Mouse (Mus musculus): Measurements from ENCODE around the gene Anapc11. TPM values are rescaled to one million over a fixed set of nuclear protein-coding genes. Genes with fewer than 3 reads are reported as not detected.

The Anapc11 gene
- total and polyA plus RNA-seq, 3 experiments: 57.0 to 145 (median 108) TPM

- Histone ChIP-seq H3K9me3 (replicated peaks; ENCODE audit: low read length) (no peaks in the 10 kb centered on the region), H3K27me3 (replicated peaks) (no peaks in the 10 kb centered on the region), H3K36me3 (replicated peaks in 1 of 2; ENCODE audit: control insufficient read depth in 1 of 2, insufficient read depth in 1 of 2, low read length in 1 of 2) (peaks cover 32 to 46% of the 10 kb centered on the region in 2 experiments), H3K4me1 (ENCODE audit: control insufficient read depth in 1 of 2, insufficient read depth in 2 of 2) (peaks cover 11 to 66% of the 10 kb centered on the region in 2 experiments), H3K4me2 (ENCODE audit: insufficient read depth, low read depth, poor library complexity, severe bottlenecking) (no peak overlapping the region), H3K4me3 (replicated peaks in 1 of 3; ENCODE audit: low read depth in 2 of 3, low read length in 2 of 3, poor library complexity in 1 of 3) (no peak overlapping the region), H3K27ac (ENCODE audit: insufficient read depth, low read depth) (peak overlapping the region; percentile 5; the same call in 1 of the 2 replicates), H3K79me2 (replicated peaks; ENCODE audit: control insufficient read depth, extremely low read depth, insufficient read depth, poor library complexity, severe bottlenecking) (peaks cover 32% of the 10 kb centered on the region), H3K9ac (ENCODE audit: insufficient read depth, low read depth) (no peak overlapping the region)
- in situ Hi-C loops (cut with MboI; ENCODE audit: low pct_ligation_motif_present, low pct_unique_long_range_greater_than_20kb, low sequenced_read_pairs) (no loop called here), dilution Hi-C loops (cut with MboI; ENCODE audit: extremely low pct_ligation_motif_present, extremely low pct_unique_long_range_greater_than_20kb, low sequenced_read_pairs) (no loop called here)
- TF ChIP-seq POLR2A (IDR thresholded peaks at IDR 0.05; ENCODE audit: low read depth, low read length): 0 out of 2 replicates have a peak, but pooled peaks have one; percentile 12
- no peak for TF ChIP-seq MEF2A (IDR thresholded peaks at IDR 0.05; ENCODE audit: borderline replicate concordance, low read depth, low read length)
- DNase-seq (ENCODE audit: extremely low read depth): no peak
These were observed 20.1 kb upstream of the Anapc11 start for GRCm38 (mm10) chr11:120578024-120578693.

GRCm38 (mm10) chr11:120578694-120579243 is 19.5 kb upstream of the Anapc11 start:
- Histone ChIP-seq H3K4me1 (ENCODE audit: control insufficient read depth in 1 of 2, insufficient read depth in 2 of 2) (peaks cover 11 to 66% of the 10 kb centered on the region in 2 experiments), H3K79me2 (replicated peaks; ENCODE audit: control insufficient read depth, extremely low read depth, insufficient read depth, poor library complexity, severe bottlenecking) (peaks cover 31% of the 10 kb centered on the region), H3K27ac (ENCODE audit: insufficient read depth, low read depth) (peak overlapping the region; percentile 5; the same call in 1 of the 2 replicates), H3K4me2 (ENCODE audit: insufficient read depth, low read depth, poor library complexity, severe bottlenecking) (no peak overlapping the region), H3K9me3 (replicated peaks; ENCODE audit: low read length) (peaks cover under 1% of the 10 kb centered on the region), H3K4me3 (replicated peaks in 1 of 3; ENCODE audit: low read depth in 2 of 3, low read length in 2 of 3, poor library complexity in 1 of 3) (no peak overlapping the region), H3K27me3 (replicated peaks) (no peaks in the 10 kb centered on the region), H3K36me3 (replicated peaks in 1 of 2; ENCODE audit: control insufficient read depth in 1 of 2, insufficient read depth in 1 of 2, low read length in 1 of 2) (peaks cover 33 to 49% of the 10 kb centered on the region in 2 experiments), H3K9ac (ENCODE audit: insufficient read depth, low read depth) (no peak overlapping the region)
- TF ChIP-seq ZMIZ1 (IDR thresholded peaks at IDR 0.05; ENCODE audit: low read depth, low read length) (no peak), USF2 (conservative IDR thresholded peaks at IDR 0.05; ENCODE audit: low read depth, low read length) (no peak), MEF2A (IDR thresholded peaks at IDR 0.05; ENCODE audit: borderline replicate concordance, low read depth, low read length) (no peak), RAD21 (IDR thresholded peaks at IDR 0.05; ENCODE audit: low read depth, low read length) (no peak), BHLHE40 (IDR thresholded peaks at IDR 0.05; ENCODE audit: low read depth, low read length) (no peak)
- dilution Hi-C loops (cut with MboI; ENCODE audit: extremely low pct_ligation_motif_present, extremely low pct_unique_long_range_greater_than_20kb, low sequenced_read_pairs): no loop called here
- in situ Hi-C loops (cut with MboI; ENCODE audit: low pct_ligation_motif_present, low pct_unique_long_range_greater_than_20kb, low sequenced_read_pairs): no loop called here
- DNase-seq (ENCODE audit: extremely low read depth): no peak

GRCm38 (mm10) chr11:120579316-120580107 is 18.7 kb upstream of the Anapc11 start:
- Histone ChIP-seq H3K9me3 (replicated peaks; ENCODE audit: low read length) (peaks cover 4% of the 10 kb centered on the region), H3K27ac (ENCODE audit: insufficient read depth, low read depth) (no peak overlapping the region), H3K4me2 (ENCODE audit: insufficient read depth, low read depth, poor library complexity, severe bottlenecking) (peak overlapping the region; percentile 95), H3K4me3 (replicated peaks in 1 of 3; ENCODE audit: low read depth in 2 of 3, low read length in 2 of 3, poor library complexity in 1 of 3) (peak overlapping the region; percentile 77 to 99 (median 85)), H3K9ac (ENCODE audit: insufficient read depth, low read depth) (peak overlapping the region; percentile 93; the same call in 1 of the 2 replicates), H3K36me3 (replicated peaks in 1 of 2; ENCODE audit: control insufficient read depth in 1 of 2, insufficient read depth in 1 of 2, low read length in 1 of 2) (peaks cover 36 to 54% of the 10 kb centered on the region in 2 experiments), H3K4me1 (ENCODE audit: control insufficient read depth in 1 of 2, insufficient read depth in 2 of 2) (peaks cover 11 to 63% of the 10 kb centered on the region in 2 experiments), H3K27me3 (replicated peaks) (no peaks in the 10 kb centered on the region), H3K79me2 (replicated peaks; ENCODE audit: control insufficient read depth, extremely low read depth, insufficient read depth, poor library complexity, severe bottlenecking) (peaks cover 27% of the 10 kb centered on the region)
- DNase-seq (ENCODE audit: extremely low read depth): peak; percentile 84
- in situ Hi-C loops (cut with MboI; ENCODE audit: low pct_ligation_motif_present, low pct_unique_long_range_greater_than_20kb, low sequenced_read_pairs): no loop called here
- dilution Hi-C loops (cut with MboI; ENCODE audit: extremely low pct_ligation_motif_present, extremely low pct_unique_long_range_greater_than_20kb, low sequenced_read_pairs): no loop called here
- TF ChIP-seq JUND (conservative IDR thresholded peaks at IDR 0.05; ENCODE audit: low read depth, low read length): no peak
- no peak for TF ChIP-seq RCOR1 (conservative IDR thresholded peaks at IDR 0.05; ENCODE audit: low read depth, low read length)
- TF ChIP-seq MEF2A (IDR thresholded peaks at IDR 0.05; ENCODE audit: borderline replicate concordance, low read depth, low read length): peak; percentile 85
- no peak for TF ChIP-seq NELFE (IDR thresholded peaks at IDR 0.05; ENCODE audit: low read depth, low read length)
- TF ChIP-seq MAFK (IDR thresholded peaks at IDR 0.05; ENCODE audit: insufficient replicate concordance, low read length): no peak
- TF ChIP-seq PAX5 (IDR thresholded peaks at IDR 0.05; ENCODE audit: low read length): no peak
- peak; percentile 61 for TF ChIP-seq SIN3A (IDR thresholded peaks at IDR 0.05; ENCODE audit: low read length)
- TF ChIP-seq MXI1 (IDR thresholded peaks at IDR 0.05; ENCODE audit: low read depth, low read length): no peak
- no peak for TF ChIP-seq USF1 (IDR thresholded peaks at IDR 0.05; ENCODE audit: low read depth, low read length)
- no peak for TF ChIP-seq ZMIZ1 (IDR thresholded peaks at IDR 0.05; ENCODE audit: low read depth, low read length)
- TF ChIP-seq HCFC1 (IDR thresholded peaks at IDR 0.05; ENCODE audit: low read depth, low read length): no peak
- no peak for TF ChIP-seq POLR2AphosphoS2 (IDR thresholded peaks at IDR 0.05; ENCODE audit: low read depth, low read length)
- TF ChIP-seq IRF4 (IDR thresholded peaks at IDR 0.05; ENCODE audit: low read depth, low read length): no peak
- TF ChIP-seq USF2 (conservative IDR thresholded peaks at IDR 0.05; ENCODE audit: low read depth, low read length): no peak
- peak; percentile 86 to 98 for TF ChIP-seq CTCF (conservative IDR thresholded peaks at IDR 0.05 in 1 of 2, IDR thresholded peaks at IDR 0.05 in 1 of 2; ENCODE audit: low read depth in 2 of 2, low read length in 2 of 2)
- no peak for TF ChIP-seq ZKSCAN1 (IDR thresholded peaks at IDR 0.05; ENCODE audit: borderline replicate concordance, low read depth, low read length)
- TF ChIP-seq TCF12 (IDR thresholded peaks at IDR 0.05; ENCODE audit: low read depth, low read length): 0 out of 2 replicates have a peak, but pooled peaks have one; percentile 34
- peak; percentile 28 for TF ChIP-seq RAD21 (IDR thresholded peaks at IDR 0.05; ENCODE audit: low read depth, low read length)
- peak; percentile 69 for TF ChIP-seq SMC3 (IDR thresholded peaks at IDR 0.05; ENCODE audit: low read depth, low read length)

Measured in CH12.LX (cell line).